Mouse (Mus musculus) liver, adult 2 months (tissue): ENCODE data around the gene H60b. TPM values are rescaled to one million over a fixed set of nuclear protein-coding genes. Genes with fewer than 3 reads are reported as not detected.
"Not testable (repeated sequence)": the region's sequence is repeated elsewhere in the genome, so short reads cannot be mapped to it uniquely, and the experiment has no call there.

Experiments
- DNase-seq: peaks from one replicate; pipeline ENCODE4 v3.0.0-alpha.2; 2011; ENCODE audit warnings: low read depth, low spot score; ENCODE audit errors: extremely low read depth
- H3K27ac ChIP-seq: fragments of 200-500 bp; replicated peaks from 2 replicates; pipeline ENCODE4 v1.5.1; 2012; ENCODE audit warnings: low read depth, mild to moderate bottlenecking, control low read depth, inconsistent platforms, low read length; ENCODE audit not compliant: insufficient read depth
- H3K27me3 ChIP-seq: fragments of 200-500 bp; 2 replicates; pipeline ENCODE4 v1.6.1; 2012; ENCODE audit warnings: mild to moderate bottlenecking, moderate library complexity, low read length, inconsistent platforms; ENCODE audit not compliant: control insufficient read depth, insufficient read depth
- H3K36me3 ChIP-seq: fragments of 200-500 bp; 2 replicates; pipeline ENCODE4 v1.6.1; 2012; ENCODE audit warnings: low read length, inconsistent platforms; ENCODE audit not compliant: control insufficient read depth, insufficient read depth
- H3K4me1 ChIP-seq: fragments of 200-500 bp; 2 replicates; pipeline ENCODE4 v1.6.1; 2011; ENCODE audit warnings: low read length; ENCODE audit not compliant: control insufficient read depth, insufficient read depth
- H3K4me3 ChIP-seq: fragments of 200-500 bp; 2 replicates; pipeline ENCODE4 v1.5.1; 2011; ENCODE audit warnings: low read depth, mild to moderate bottlenecking, control low read depth, low read length, moderate library complexity; ENCODE audit not compliant: insufficient read depth
- H3K79me2 ChIP-seq: fragments of 200-500 bp; 2 replicates; pipeline ENCODE4 v1.6.1; 2012; ENCODE audit warnings: inconsistent platforms, mild to moderate bottlenecking, low read length, moderate library complexity; ENCODE audit not compliant: control insufficient read depth, insufficient read depth
- H3K9ac ChIP-seq: fragments of 200-500 bp; 2 replicates; pipeline ENCODE4 v1.6.1; 2012; ENCODE audit warnings: low read depth, mild to moderate bottlenecking, control low read depth, inconsistent platforms, low read length
- CTCF ChIP-seq: fragments of 200-500 bp; IDR thresholded peaks from 2 replicates; pipeline ENCODE4 v1.5.1; 2011; ENCODE audit warnings: low read depth, low read length, control low read depth
- POLR2A ChIP-seq: fragments of 200-500 bp; IDR thresholded peaks from 2 replicates; pipeline ENCODE4 v1.6.1; 2011; ENCODE audit warnings: low read length, control low read depth; ENCODE audit not compliant: insufficient read depth; ENCODE audit errors: extremely low read depth
- WGBS: fragments of 180-500 bp; shearing (Covaris S2); methylation state at CpG from one replicate; pipeline ENCODE4 v1.1.7; 2018; 5-methylcytosine and 5-hydroxymethylcytosine counted together
- polyA plus RNA-seq: library from polyadenylated mRNA; depleted of rRNA; stranded (reverse); fragments of >200 nt; gene quantifications from 2 replicates; pipeline ENCODE4 v1.2.3, GENCODE M21; 2012; rRNA removed
- total RNA-seq: library from RNA; depleted of rRNA; stranded (reverse); fragments of >200 nt; gene quantifications from 2 replicates; pipeline ENCODE4 v1.2.3, GENCODE M21; 2014; rRNA removed

H60b gene
- 0.09 TPM in 1 of 2 replicates, not detected in the other for total RNA-seq
- polyA plus RNA-seq = not detected in 2 replicates

GRCm38 (mm10) chr10:22158310-22158999 is at the start of gene H60b, which contains the start of gene Raet1e:
Gene H60b, plus strand, starts transcription at chr10:22158586.
Gene Raet1e, plus strand, starts transcription at chr10:22158569.
- not testable (repeated sequence) for H3K4me1 ChIP-seq, H3K9ac ChIP-seq, H3K79me2 ChIP-seq, H3K27ac ChIP-seq, H3K36me3 ChIP-seq
- peak; percentile 68 for DNase-seq
- Histone ChIP-seq H3K4me3 (peak within 1 kb of the TSS; percentile 55; the same call in 1 of the 2 replicates), H3K27me3 (peaks cover 11% of the 10 kb centered on the region)
- TF ChIP-seq CTCF = peak; percentile 56
- 2% methylated on average over 48 of the region's 48 CpGs for WGBS

GRCm38 (mm10) chr10:22140665-22141280 is 17.6 kb upstream of the H60b start:
- peaks cover 2% of the 10 kb centered on the region; the same call in 1 of the 2 replicates for H3K4me1 ChIP-seq
- WGBS = 4% methylated on average over 19 of the region's 19 CpGs
- H3K9ac ChIP-seq = no peak overlapping the region
- peak; percentile 47 for DNase-seq
- TF ChIP-seq POLR2A (no peak), CTCF (peak; percentile 82)
- no peaks in the 10 kb centered on the region for H3K79me2 ChIP-seq
- no peaks in the 10 kb centered on the region for H3K27me3 ChIP-seq
- peak overlapping the region; percentile 2; the same call in 1 of the 2 replicates for H3K4me3 ChIP-seq
- no peak overlapping the region for H3K27ac ChIP-seq
- H3K36me3 ChIP-seq = no peaks in the 10 kb centered on the region

- WGBS = 84% methylated on average over 1 of the region's 1 CpGs
- H3K27ac ChIP-seq, H3K79me2 ChIP-seq, H3K9ac ChIP-seq, H3K4me1 ChIP-seq, H3K36me3 ChIP-seq, H3K27me3 ChIP-seq, H3K4me3 ChIP-seq: not testable (repeated sequence)
- peak; percentile 63 for DNase-seq
These were observed 16.2 kb upstream of the H60b start for GRCm38 (mm10) chr10:22142194-22142593.

- WGBS = 75% methylated on average over 5 of the region's 5 CpGs
- no peak overlapping the region for H3K9ac ChIP-seq
- H3K36me3 ChIP-seq = no peaks in the 10 kb centered on the region
- TF ChIP-seq CTCF (no peak), POLR2A (no peak)
- no peaks in the 10 kb centered on the region for H3K27me3 ChIP-seq
- DNase-seq = no peak
- H3K27ac ChIP-seq = no peak overlapping the region
- peaks cover 2% of the 10 kb centered on the region; the same call in 1 of the 2 replicates for H3K4me1 ChIP-seq
- H3K4me3 ChIP-seq = no peak overlapping the region
- no peaks in the 10 kb centered on the region for H3K79me2 ChIP-seq
These were observed 15.5 kb upstream of the H60b start for GRCm38 (mm10) chr10:22142926-22143325.

GRCm38 (mm10) chr10:22148441-22149072 is 9.8 kb upstream of the H60b start:
- Histone ChIP-seq H3K4me1 (peaks cover 9% of the 10 kb centered on the region; the same call in 1 of the 2 replicates), H3K36me3 (no peaks in the 10 kb centered on the region), H3K4me3 (peak overlapping the region; percentile 84), H3K27me3 (peaks cover 20% of the 10 kb centered on the region), H3K9ac (peak overlapping the region; percentile 91), H3K79me2 (no peaks in the 10 kb centered on the region), H3K27ac (peak overlapping the region; percentile 87)
- TF ChIP-seq POLR2A = peak; percentile 58; the same call in 1 of the 2 replicates
- TF ChIP-seq CTCF = peak; percentile 76
- DNase-seq = peak; percentile 76
- under 1% methylated on average over 50 of the region's 50 CpGs for WGBS
